Mouse (Mus musculus): ENCODE data around the gene C2cd4a.

Gene C2cd4a

DNA sequence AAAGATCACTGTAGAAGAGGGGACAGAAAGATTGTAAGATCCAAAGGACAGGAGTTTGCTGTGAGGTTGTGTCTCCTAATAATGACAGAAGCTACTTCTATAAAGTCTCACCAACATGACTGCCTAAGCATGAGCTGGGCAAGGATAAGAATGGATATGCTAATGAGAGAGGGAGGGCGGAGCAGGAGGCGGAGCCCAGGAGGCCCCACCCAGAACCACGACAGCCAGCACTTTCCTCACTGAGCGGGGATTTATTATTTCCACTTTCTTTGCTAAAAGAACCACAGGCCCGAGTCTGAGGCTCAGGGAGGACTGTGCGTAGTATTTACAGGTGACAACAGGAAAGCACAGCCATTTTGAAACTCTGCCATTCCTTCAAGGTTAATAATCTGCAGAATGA lies 44.5 kb downstream of the C2cd4a start:
- DNase-seq (ENCODE audit: low spot score): no peak

DNA sequence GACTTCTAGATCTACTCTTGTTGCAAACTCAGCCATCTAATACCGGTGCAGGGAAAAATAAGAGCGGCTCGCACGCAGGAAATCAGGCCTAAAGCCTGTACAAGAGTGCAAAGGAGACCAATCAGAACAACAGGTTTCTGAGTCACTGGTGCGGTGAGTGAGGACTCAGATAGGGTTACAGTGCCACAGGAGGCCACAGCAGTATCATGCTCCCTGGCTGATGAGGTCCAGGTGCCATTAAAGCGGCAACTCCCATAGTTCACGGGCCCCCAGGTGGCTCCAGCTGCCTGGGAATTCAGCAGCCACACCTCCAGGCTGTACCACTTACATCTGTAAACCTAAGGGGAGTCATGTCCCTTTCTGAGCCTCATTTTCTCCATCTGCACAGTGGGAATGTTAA lies 45.8 kb downstream of the C2cd4a start:
- no peak for DNase-seq (ENCODE audit: low spot score)

DNA sequence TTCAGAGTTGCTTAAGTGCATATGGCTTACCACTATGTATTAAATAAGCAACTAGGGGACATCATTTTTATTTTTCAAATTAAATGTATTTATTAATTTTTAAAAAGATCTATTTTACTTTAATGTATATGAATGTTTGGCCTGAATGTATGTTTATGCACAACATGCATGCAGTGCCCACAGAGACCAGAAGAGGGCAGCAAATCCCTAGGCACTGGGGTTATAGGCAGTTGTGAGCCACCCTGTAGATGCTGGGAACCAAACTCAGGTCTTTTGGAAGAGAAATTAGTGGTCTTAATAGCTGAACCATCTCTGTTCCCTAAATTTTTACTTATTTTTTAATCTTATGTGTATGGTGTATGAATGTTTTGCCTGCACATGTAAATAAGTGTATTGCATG lies 48.2 kb downstream of the C2cd4a start:
- DNase-seq (ENCODE audit: low spot score): no peak

DNA sequence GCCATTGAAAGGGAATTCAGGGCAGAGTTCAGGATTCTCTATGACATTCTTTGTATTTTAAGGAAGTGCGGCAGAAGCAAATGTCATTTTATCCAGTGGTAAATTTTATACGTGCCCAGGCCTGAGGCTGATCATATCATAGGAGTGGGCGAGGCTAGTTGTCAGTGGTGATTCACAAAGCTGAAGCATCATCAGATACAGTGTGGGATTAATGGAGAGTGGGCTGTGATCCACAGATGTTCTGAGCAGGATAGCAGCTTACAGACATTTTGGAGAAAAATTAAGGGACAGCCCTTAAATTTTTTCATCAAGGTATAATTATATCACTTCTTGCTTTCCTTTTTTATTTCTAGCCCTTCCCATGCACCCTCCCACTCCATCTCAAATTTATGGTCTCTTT lies 48.7 kb downstream of the C2cd4a start:
- no peak for DNase-seq (ENCODE audit: low spot score)

DNA sequence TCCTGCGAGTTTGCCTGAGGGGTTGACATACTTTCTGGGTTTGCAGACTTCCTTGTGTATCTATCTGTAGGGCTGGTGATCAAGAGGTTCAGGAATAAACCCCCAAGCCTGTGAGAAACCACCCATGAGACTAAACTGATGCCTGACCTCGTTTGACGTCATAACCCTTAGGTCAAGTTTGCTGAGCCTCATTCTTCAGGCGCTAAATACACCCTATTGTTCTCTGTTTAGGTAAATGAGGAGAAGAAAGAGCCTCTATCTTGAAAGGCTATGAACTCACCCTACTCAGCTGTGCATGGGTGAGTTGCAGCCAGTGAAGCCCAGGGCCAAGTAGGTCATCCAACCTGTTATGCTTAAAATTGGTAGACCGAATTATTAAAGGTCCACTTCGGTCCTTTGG lies 49.3 kb downstream of the C2cd4a start:
- DNase-seq (ENCODE audit: low spot score): no peak
